8 mouse cellular contexts compared by ENCODE assay signal in the genomic region with DNA sequence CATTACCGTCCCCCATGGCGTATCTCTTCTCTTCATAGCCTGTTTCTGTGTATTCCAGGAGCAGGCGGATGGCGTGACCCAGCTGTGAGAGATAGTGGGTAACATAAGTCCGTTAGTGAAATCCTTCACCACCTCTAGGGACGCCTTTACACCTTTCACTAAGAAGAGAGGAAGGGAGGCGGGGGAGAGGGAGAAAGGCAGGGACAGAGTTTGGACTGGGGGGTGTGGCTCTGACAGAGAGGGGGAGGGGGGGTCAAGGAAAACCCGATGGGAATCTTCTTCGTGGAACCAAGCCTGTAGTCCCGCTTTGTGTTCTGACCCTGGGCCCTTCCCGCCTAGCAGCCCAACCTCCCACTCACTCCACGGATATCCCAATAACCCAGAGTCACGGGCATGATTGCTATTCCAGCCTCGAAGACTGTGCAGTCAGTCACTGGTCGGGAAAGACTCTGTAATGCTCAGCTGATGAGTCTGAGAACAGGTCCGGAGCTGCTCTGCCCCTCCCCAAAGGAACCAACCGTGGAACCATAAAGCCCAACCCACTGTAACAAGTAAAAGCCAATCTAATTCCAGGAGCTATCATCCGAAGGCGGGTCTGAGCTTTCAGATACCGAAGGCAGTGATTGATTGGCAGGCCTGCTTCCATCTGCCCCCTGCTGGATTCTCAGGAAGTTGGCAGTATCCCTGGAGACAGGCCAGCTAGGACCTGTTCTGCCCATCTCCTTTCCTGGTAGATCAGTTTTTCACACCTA. TPM values are rescaled to one million over a fixed set of nuclear protein-coding genes. Genes with fewer than 3 reads are reported as not detected.
A peak's percentile ranks its signal among the peaks of the same experiment; 100 is the strongest.
DNase-seq lines count a peak whose midpoint lies in the region; ATAC-seq and TF ChIP-seq lines count a peak whose summit lies in the region.

A gene (minus strand): TSS at position 511 of the 752 bp plus-strand sequence.

- 0 out of 2 replicates have a peak within 1 kb of the TSS, but pooled peaks have one; percentile 3 for H3K9ac ChIP-seq in heart, embryonic 15.5 days
- no peak within 1 kb of the TSS for H3K9ac ChIP-seq in lung, embryonic 15.5 days
- H3K9ac ChIP-seq in stomach, embryonic 16.5 days (ENCODE audit: low read length) = peak within 1 kb of the TSS; percentile 41; the same call in 1 of the 2 replicates

- H3K9me3 ChIP-seq in E14TG2a.4 (ENCODE audit: low read length) = peaks cover 9% of the 10 kb centered on the region
- H3K9me3 ChIP-seq in heart, embryonic 15.5 days (replicated peaks) = no peaks in the 10 kb centered on the region
- no peaks in the 10 kb centered on the region for H3K9me3 ChIP-seq in lung, embryonic 15.5 days
- H3K9me3 ChIP-seq in stomach, embryonic 16.5 days (replicated peaks; ENCODE audit: control insufficient read depth, low read length) = no peaks in the 10 kb centered on the region

- peak within 1 kb of the TSS; percentile 59 for H3K4me3 ChIP-seq in E14TG2a.4 (replicated peaks; ENCODE audit: low read length)
- H3K4me3 ChIP-seq in heart, embryonic 15.5 days = peak within 1 kb of the TSS; percentile 35
- H3K4me3 ChIP-seq in lung, embryonic 15.5 days = peak within 1 kb of the TSS; percentile 23
- 0 out of 2 replicates have a peak within 1 kb of the TSS, but pooled peaks have one; percentile 7 for H3K4me3 ChIP-seq in stomach, embryonic 16.5 days (replicated peaks; ENCODE audit: low read length)

- 16% methylated on average over 20 of the region's 20 CpGs for WGBS in heart, embryonic 15.5 days
- WGBS in lung, embryonic 15.5 days = 15% methylated on average over 20 of the region's 20 CpGs
- 20% methylated on average over 20 of the region's 20 CpGs for WGBS in stomach, embryonic 16.5 days

- H3K27ac ChIP-seq in heart, embryonic 15.5 days = no peak within 1 kb of the TSS
- H3K27ac ChIP-seq in lung, embryonic 15.5 days = no peak within 1 kb of the TSS
- H3K27ac ChIP-seq in stomach, embryonic 16.5 days (ENCODE audit: low read length) = no peak within 1 kb of the TSS

- H3K4me1 ChIP-seq in E14TG2a.4 (replicated peaks; ENCODE audit: low read depth, low read length) = peaks cover 23% of the 10 kb centered on the region
- peaks cover 18% of the 10 kb centered on the region for H3K4me1 ChIP-seq in heart, embryonic 15.5 days (replicated peaks)
- H3K4me1 ChIP-seq in lung, embryonic 15.5 days = peaks cover 3% of the 10 kb centered on the region; the same call in 1 of the 2 replicates
- H3K4me1 ChIP-seq in stomach, embryonic 16.5 days (ENCODE audit: control insufficient read depth, insufficient read depth, low read length) = peaks cover 5% of the 10 kb centered on the region; the same call in 1 of the 2 replicates

- H3K4me2 ChIP-seq in heart, embryonic 15.5 days = peak within 1 kb of the TSS; percentile 61
- H3K4me2 ChIP-seq in lung, embryonic 15.5 days = peak within 1 kb of the TSS; percentile 51
- peak within 1 kb of the TSS; percentile 45 for H3K4me2 ChIP-seq in stomach, embryonic 16.5 days (ENCODE audit: low read depth, low read length)

- peak; percentile 34 for TF ChIP-seq CTCF in E14TG2a.4 (conservative IDR thresholded peaks at IDR 0.05; ENCODE audit: low read length)

- H3K36me3 ChIP-seq in E14TG2a.4 (ENCODE audit: insufficient read depth, low read length) = no peaks in the 10 kb centered on the region
- H3K36me3 ChIP-seq in heart, embryonic 15.5 days = no peaks in the 10 kb centered on the region
- no peaks in the 10 kb centered on the region for H3K36me3 ChIP-seq in lung, embryonic 15.5 days
- no peaks in the 10 kb centered on the region for H3K36me3 ChIP-seq in stomach, embryonic 16.5 days (ENCODE audit: control insufficient read depth, insufficient read depth, low read length)

- no peaks in the 10 kb centered on the region for H3K27me3 ChIP-seq in E14TG2a.4 (ENCODE audit: insufficient read depth, low read length)
- no peaks in the 10 kb centered on the region for H3K27me3 ChIP-seq in heart, embryonic 15.5 days
- no peaks in the 10 kb centered on the region for H3K27me3 ChIP-seq in lung, embryonic 15.5 days
- no peaks in the 10 kb centered on the region for H3K27me3 ChIP-seq in stomach, embryonic 16.5 days (ENCODE audit: control insufficient read depth, insufficient read depth, low read length)

- ATAC-seq in heart, embryonic 15.5 days (replicated peaks; ENCODE audit: insufficient number of reproducible peaks, insufficient read depth, low FRiP score, low read depth) = peak; percentile 57
- peak; percentile 39; the same call in 1 of the 2 replicates for ATAC-seq in lung, embryonic 15.5 days (ENCODE audit: borderline replicate concordance, extremely low read depth, low FRiP score, low TSS enrichment)
- ATAC-seq in stomach, embryonic 16.5 days (ENCODE audit: insufficient read depth, low FRiP score) = peak; percentile 73; the same call in 1 of the 2 replicates

- peak; percentile 40 for DNase-seq in Muller cell, postnatal 12 days (ENCODE audit: inconsistent ontology term)
- DNase-seq in kidney, postnatal 36 days = peak; percentile 62 to 71
- no peak for DNase-seq in cerebellum, postnatal 25 days
- DNase-seq in ovary, postnatal 10 days (ENCODE audit: low spot score) = no peak

RNA-seq across cellular contexts. Expression of the gene that starts here (rescaled TPM):
- polyA plus RNA-seq in heart, embryonic 15.5 days (2015; fragmentation: Nextera tagmentation; extraction: Ambion mirVana) = 10.4 TPM in 2 replicates
- 3.2 and 4.9 TPM in 2 replicates for polyA plus RNA-seq in lung, embryonic 15.5 days (2015; fragmentation: Nextera tagmentation; extraction: Ambion mirVana)
- polyA plus RNA-seq in stomach, embryonic 16.5 days (2015; fragmentation: Nextera tagmentation; extraction: Ambion mirVana) = 10.4 and 11.2 TPM in 2 replicates

Comparison
In these comparisons a context has a peak if more than half of its experiments do, and no peak if none do; other contexts are left out.
1. H3K4me3 ChIP-seq: peak in every context shown above with its lines; median percentile 59 in E14TG2a.4; 35 in heart, embryonic 15.5 days; 23 in lung, embryonic 15.5 days; 7 in stomach, embryonic 16.5 days.
2. DNase-seq: peak in Muller cell, postnatal 12 days (single experiment) and kidney, postnatal 36 days (2 of 2); none in cerebellum, postnatal 25 days (0 of 2) and ovary, postnatal 10 days (single experiment).
3. Peak in every context shown above with its lines, with median percentiles within 50 percentile points of each other: ATAC-seq and H3K4me2 ChIP-seq.